Mouse (Mus musculus): ENCODE measurements around the gene Rbl1. TPM values are rescaled to one million over a fixed set of nuclear protein-coding genes. Genes with fewer than 3 reads are reported as not detected.

The Rbl1 gene
- polyA plus RNA-seq, 1 experiment from 2014 or later: 29.7 TPM

DNA sequence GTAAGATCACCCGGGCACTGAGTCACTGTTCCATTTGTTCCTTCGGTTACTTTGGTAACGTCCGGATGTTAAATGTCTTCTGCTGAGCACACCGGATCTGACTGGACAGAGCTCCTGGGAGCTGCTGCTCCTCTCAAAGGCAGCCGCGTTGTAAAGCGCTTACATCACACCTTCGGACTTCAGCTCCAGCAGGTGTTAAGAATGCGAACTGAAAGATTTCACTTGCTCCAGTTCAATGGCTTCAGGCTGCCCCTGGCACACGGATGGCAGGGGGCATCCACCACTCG is 104.1 kb downstream of the Rbl1 start:
- H3K36me3 ChIP-seq (ENCODE audit: control insufficient read depth, insufficient read depth, low read length): peaks cover 5% of the 10 kb centered on the region; the same call in 1 of the 2 replicates
- H3K4me3 ChIP-seq (ENCODE audit: low read length): no peak overlapping the region
- 33% methylated on average over 12 of the region's 12 CpGs for WGBS
- no peaks in the 10 kb centered on the region for H3K9me3 ChIP-seq (ENCODE audit: control insufficient read depth, low read length)
- no peak overlapping the region for H3K9ac ChIP-seq (ENCODE audit: low read depth, low read length)
- H3K4me1 ChIP-seq (ENCODE audit: control insufficient read depth, insufficient read depth, low read length): peaks cover 5% of the 10 kb centered on the region; the same call in 1 of the 2 replicates
- H3K27ac ChIP-seq (ENCODE audit: low read depth, low read length): 0 out of 2 replicates have a peak overlapping the region, but pooled peaks have one; percentile 5
- no peak overlapping the region for H3K4me2 ChIP-seq (replicated peaks; ENCODE audit: low read depth, low read length)
- H3K27me3 ChIP-seq (ENCODE audit: control insufficient read depth, insufficient read depth, low read length): no peaks in the 10 kb centered on the region
- peak; percentile 3; the same call in 1 of the 2 replicates for ATAC-seq (ENCODE audit: low FRiP score, low TSS enrichment)

DNA sequence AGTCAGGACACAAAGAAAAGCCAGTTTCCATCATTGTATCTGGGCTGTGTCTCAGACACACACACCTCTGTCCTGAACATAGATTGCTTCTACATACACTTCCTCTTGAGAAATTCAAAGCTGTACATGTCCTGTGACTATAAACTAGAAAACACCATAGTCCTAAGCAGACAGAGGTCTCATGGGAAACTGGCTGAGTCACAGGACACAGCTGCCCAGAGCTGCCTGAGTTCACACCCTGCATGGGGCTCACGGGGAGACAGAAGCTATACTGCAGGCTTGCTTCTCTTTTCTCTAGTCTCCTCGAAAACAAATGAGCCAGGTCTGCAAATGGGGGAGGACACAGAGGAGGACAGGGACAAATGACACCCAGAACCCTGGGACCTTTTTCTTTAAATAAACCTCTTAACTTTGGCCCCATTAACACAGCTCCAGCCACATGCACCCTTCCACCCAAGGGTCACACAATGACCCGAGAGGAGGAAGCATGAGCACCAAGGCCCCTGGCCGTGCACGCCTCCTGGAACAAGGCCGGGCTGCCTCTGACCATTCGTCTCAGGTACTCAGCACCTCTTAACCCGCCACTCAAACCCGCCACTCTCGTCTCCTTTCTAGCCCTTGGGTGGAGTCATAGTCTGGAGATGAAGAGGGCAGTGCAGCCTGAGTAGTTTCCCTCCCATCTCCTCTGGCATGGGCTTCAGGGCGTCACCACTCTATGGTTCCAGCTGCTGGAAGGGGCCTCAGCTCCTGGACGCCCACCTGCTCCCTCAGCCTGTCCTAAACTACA is 104.6 kb downstream of the Rbl1 start:
- Histone ChIP-seq H3K4me2 (replicated peaks; ENCODE audit: low read depth, low read length) (no peak overlapping the region), H3K4me1 (ENCODE audit: control insufficient read depth, insufficient read depth, low read length) (peaks cover 5% of the 10 kb centered on the region; the same call in 1 of the 2 replicates), H3K9ac (ENCODE audit: low read depth, low read length) (no peak overlapping the region), H3K27ac (ENCODE audit: low read depth, low read length) (no peak overlapping the region), H3K4me3 (ENCODE audit: low read length) (no peak overlapping the region), H3K9me3 (ENCODE audit: control insufficient read depth, low read length) (no peaks in the 10 kb centered on the region), H3K36me3 (ENCODE audit: control insufficient read depth, insufficient read depth, low read length) (peaks cover 5% of the 10 kb centered on the region; the same call in 1 of the 2 replicates), H3K27me3 (ENCODE audit: control insufficient read depth, insufficient read depth, low read length) (no peaks in the 10 kb centered on the region)
- WGBS: 31% methylated on average over 12 of the region's 12 CpGs
- peak; percentile 41; the same call in 1 of the 2 replicates for ATAC-seq (ENCODE audit: low FRiP score, low TSS enrichment)

Other genes starting within 250 kb of the Rbl1 start
- gene Ndrg3, start 212.5 kb downstream of the Rbl1 start, polyA plus RNA-seq (2014; fragmentation: Nextera tagmentation; extraction: Ambion mirVana): 31.9 and 44.1 TPM in 2 replicates
- gene Dsn1, start 197.4 kb downstream of the Rbl1 start, polyA plus RNA-seq (2014; fragmentation: Nextera tagmentation; extraction: Ambion mirVana): 30.8 and 43.8 TPM in 2 replicates
- gene Soga1, start 125.3 kb downstream of the Rbl1 start, polyA plus RNA-seq (2014; fragmentation: Nextera tagmentation; extraction: Ambion mirVana): 6.3 and 6.4 TPM in 2 replicates
- 0.38 TPM in 1 of 2 replicates, not detected in the other for gene Tldc2, start 117.5 kb downstream of the Rbl1 start, polyA plus RNA-seq (2014; fragmentation: Nextera tagmentation; extraction: Ambion mirVana)
- 30.5 and 32.7 TPM in 2 replicates for gene Samhd1, start 69.3 kb downstream of the Rbl1 start, polyA plus RNA-seq (2014; fragmentation: Nextera tagmentation; extraction: Ambion mirVana)
- 202 and 311 TPM in 2 replicates for gene Rpn2, start 74.5 kb upstream of the Rbl1 start, polyA plus RNA-seq (2014; fragmentation: Nextera tagmentation; extraction: Ambion mirVana)
- gene Mroh8, start 75.0 kb upstream of the Rbl1 start, polyA plus RNA-seq (2014; fragmentation: Nextera tagmentation; extraction: Ambion mirVana): 0.26 and 0.89 TPM in 2 replicates
- not detected in 2 replicates for gene Ghrh, start 143.0 kb upstream of the Rbl1 start, polyA plus RNA-seq (2014; fragmentation: Nextera tagmentation; extraction: Ambion mirVana)
- 38.2 and 62.2 TPM in 2 replicates for gene Manbal, start 163.1 kb upstream of the Rbl1 start, polyA plus RNA-seq (2014; fragmentation: Nextera tagmentation; extraction: Ambion mirVana)
- gene Src, start 213.9 kb upstream of the Rbl1 start, polyA plus RNA-seq (2014; fragmentation: Nextera tagmentation; extraction: Ambion mirVana): 13.5 and 17.5 TPM in 2 replicates